In the genomic region with DNA sequence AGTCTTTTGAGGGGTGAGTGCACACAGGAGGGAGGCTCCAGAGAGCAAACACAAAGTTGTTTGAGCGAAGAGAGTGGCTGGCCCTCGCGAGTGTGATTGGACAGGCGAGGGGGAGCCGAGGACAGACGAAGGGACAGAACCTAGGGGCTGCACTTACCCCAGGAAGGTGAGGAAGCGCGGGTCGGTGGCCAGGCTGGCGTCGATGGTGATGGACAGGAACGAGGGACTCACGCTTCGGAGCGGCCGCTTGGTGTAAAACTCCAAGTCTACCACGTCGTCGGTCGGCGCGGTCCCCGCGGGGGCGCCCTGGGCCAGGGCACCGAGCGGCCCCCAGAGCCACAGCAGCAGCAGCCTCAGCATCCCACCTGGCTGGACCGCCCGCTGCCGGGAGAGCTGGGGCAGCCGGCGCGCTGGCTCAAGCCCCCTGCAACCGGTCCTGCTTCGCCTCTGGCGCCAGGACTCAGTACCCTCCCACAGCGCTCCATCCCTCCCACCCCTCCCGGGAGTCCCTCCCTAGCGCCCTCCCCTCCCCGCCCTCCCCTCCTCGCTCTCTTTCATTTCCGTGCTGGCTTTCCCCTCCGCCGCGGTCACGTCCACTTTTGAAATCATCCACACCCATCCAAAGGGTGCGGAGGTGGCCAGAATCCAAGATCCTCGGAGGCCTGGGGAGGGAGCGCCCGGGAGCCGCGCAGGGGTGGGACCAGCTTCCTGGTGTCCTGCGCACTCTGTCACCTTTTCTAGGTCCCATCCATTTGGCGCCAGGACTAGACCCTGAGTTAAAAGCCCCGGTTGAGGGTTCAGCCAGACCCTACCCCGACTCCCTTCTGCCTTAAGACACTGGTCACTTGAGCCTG, we compare ENCODE assay signal across 8 mouse cellular contexts. TPM values are rescaled to one million over a fixed set of nuclear protein-coding genes. Genes with fewer than 3 reads are reported as not detected.
A peak's percentile ranks its signal among the peaks of the same experiment; 100 is the strongest.
DNase-seq lines count a peak whose midpoint lies in the region; ATAC-seq and TF ChIP-seq lines count a peak whose summit lies in the region.

A gene (minus strand): TSS at position 482 of the 854 bp plus-strand sequence.

- peaks cover 9% of the 10 kb centered on the region; the same call in 1 of the 2 replicates for H3K4me1 ChIP-seq in embryonic facial prominence, embryonic 15.5 days
- peaks cover 10% of the 10 kb centered on the region for H3K4me1 ChIP-seq in heart, embryonic 15.5 days (replicated peaks)
- H3K4me1 ChIP-seq in kidney, postnatal 0 days (replicated peaks; ENCODE audit: insufficient read depth, low read length) = peaks cover 7% of the 10 kb centered on the region; the same call in 1 of the 2 replicates

- DNase-seq in B cell, adult 2 months = peak; percentile 65 to 71
- peak; percentile 27 for DNase-seq in NIH3T3 (ENCODE audit: low read depth)
- DNase-seq in kidney, postnatal 0 days (ENCODE audit: low spot score) = peak; percentile 54
- DNase-seq in lung, postnatal 25 days (ENCODE audit: low spot score) = peak; percentile 62
- DNase-seq in ovary, postnatal 36 days (ENCODE audit: low spot score) = peak; percentile 44
- no peak for DNase-seq in frontal cortex, postnatal 25 days (ENCODE audit: low spot score in 2 of 2)

- ATAC-seq in embryonic facial prominence, embryonic 15.5 days (ENCODE audit: insufficient number of reproducible peaks, low FRiP score, low TSS enrichment, low read depth) = peak; percentile 71
- ATAC-seq in heart, embryonic 15.5 days (replicated peaks; ENCODE audit: insufficient number of reproducible peaks, insufficient read depth, low FRiP score, low read depth) = peak; percentile 53
- peak; percentile 65; the same call in 1 of the 2 replicates for ATAC-seq in kidney, postnatal 0 days (replicated peaks; ENCODE audit: low FRiP score, low read depth)

- H3K4me2 ChIP-seq in embryonic facial prominence, embryonic 15.5 days (replicated peaks) = peak within 1 kb of the TSS; percentile 96
- H3K4me2 ChIP-seq in heart, embryonic 15.5 days = peak within 1 kb of the TSS; percentile 98
- peak within 1 kb of the TSS; percentile 90 for H3K4me2 ChIP-seq in kidney, postnatal 0 days (ENCODE audit: low read length)

- TF ChIP-seq CTCF in kidney, postnatal 0 days (IDR thresholded peaks at IDR 0.05; ENCODE audit: low read depth) = no peak

- peak within 1 kb of the TSS; percentile 55 for H3K4me3 ChIP-seq in embryonic facial prominence, embryonic 15.5 days (replicated peaks)
- H3K4me3 ChIP-seq in heart, embryonic 15.5 days = peak within 1 kb of the TSS; percentile 60
- peak within 1 kb of the TSS; percentile 50 for H3K4me3 ChIP-seq in kidney, postnatal 0 days (replicated peaks; ENCODE audit: low read depth, low read length)

- under 1% methylated on average over 56 of the region's 56 CpGs for WGBS in embryonic facial prominence, embryonic 15.5 days
- WGBS in heart, embryonic 15.5 days = under 1% methylated on average over 55 of the region's 56 CpGs
- under 1% methylated on average over 54 of the region's 56 CpGs for WGBS in kidney, postnatal 0 days

- no peaks in the 10 kb centered on the region; the same call in none of the 2 replicates for H3K27me3 ChIP-seq in embryonic facial prominence, embryonic 15.5 days
- H3K27me3 ChIP-seq in heart, embryonic 15.5 days = peaks cover 22% of the 10 kb centered on the region
- no peaks in the 10 kb centered on the region for H3K27me3 ChIP-seq in kidney, postnatal 0 days (ENCODE audit: insufficient read depth, low read length)

- no peak within 1 kb of the TSS for H3K27ac ChIP-seq in embryonic facial prominence, embryonic 15.5 days (replicated peaks)
- H3K27ac ChIP-seq in heart, embryonic 15.5 days = no peak within 1 kb of the TSS
- H3K27ac ChIP-seq in kidney, postnatal 0 days = no peak within 1 kb of the TSS

- no peaks in the 10 kb centered on the region for H3K36me3 ChIP-seq in embryonic facial prominence, embryonic 15.5 days
- no peaks in the 10 kb centered on the region for H3K36me3 ChIP-seq in heart, embryonic 15.5 days
- H3K36me3 ChIP-seq in kidney, postnatal 0 days (ENCODE audit: insufficient read depth, low read length) = no peaks in the 10 kb centered on the region

- peak within 1 kb of the TSS; percentile 37 for H3K9ac ChIP-seq in embryonic facial prominence, embryonic 15.5 days
- H3K9ac ChIP-seq in heart, embryonic 15.5 days = peak within 1 kb of the TSS; percentile 55
- H3K9ac ChIP-seq in kidney, postnatal 0 days (ENCODE audit: low read depth, low read length) = peak within 1 kb of the TSS; percentile 49

- no peaks in the 10 kb centered on the region for H3K9me3 ChIP-seq in embryonic facial prominence, embryonic 15.5 days (replicated peaks)
- no peaks in the 10 kb centered on the region for H3K9me3 ChIP-seq in heart, embryonic 15.5 days (replicated peaks)
- no peaks in the 10 kb centered on the region; the same call in 1 of the 2 replicates for H3K9me3 ChIP-seq in kidney, postnatal 0 days (replicated peaks; ENCODE audit: low read length)

RNA-seq across cellular contexts. Expression of the gene that starts here (rescaled TPM):
- polyA plus RNA-seq in embryonic facial prominence, embryonic 15.5 days (2015; fragmentation: Nextera tagmentation; extraction: Ambion mirVana) = 4.7 and 5.9 TPM in 2 replicates
- polyA plus RNA-seq in heart, embryonic 15.5 days (2015; fragmentation: Nextera tagmentation; extraction: Ambion mirVana) = 0.96 and 2.2 TPM in 2 replicates
- 2.2 and 2.4 TPM in 2 replicates for polyA plus RNA-seq in kidney, postnatal 0 days (2015; fragmentation: Nextera tagmentation; extraction: Ambion mirVana)

Comparison
In these comparisons a context has a peak if more than half of its experiments do, and no peak if none do; other contexts are left out.
1. DNase-seq: peak in B cell, adult 2 months (2 of 2), NIH3T3 (single experiment), kidney, postnatal 0 days (single experiment), lung, postnatal 25 days (single experiment) and ovary, postnatal 36 days (single experiment); none in frontal cortex, postnatal 25 days (0 of 2).
2. Peak in every context shown above with its lines, with median percentiles within 50 percentile points of each other: ATAC-seq, H3K4me2 ChIP-seq, H3K4me3 ChIP-seq and H3K9ac ChIP-seq.